Mouse (Mus musculus): ENCODE data around the gene Gsta2.

DNA sequence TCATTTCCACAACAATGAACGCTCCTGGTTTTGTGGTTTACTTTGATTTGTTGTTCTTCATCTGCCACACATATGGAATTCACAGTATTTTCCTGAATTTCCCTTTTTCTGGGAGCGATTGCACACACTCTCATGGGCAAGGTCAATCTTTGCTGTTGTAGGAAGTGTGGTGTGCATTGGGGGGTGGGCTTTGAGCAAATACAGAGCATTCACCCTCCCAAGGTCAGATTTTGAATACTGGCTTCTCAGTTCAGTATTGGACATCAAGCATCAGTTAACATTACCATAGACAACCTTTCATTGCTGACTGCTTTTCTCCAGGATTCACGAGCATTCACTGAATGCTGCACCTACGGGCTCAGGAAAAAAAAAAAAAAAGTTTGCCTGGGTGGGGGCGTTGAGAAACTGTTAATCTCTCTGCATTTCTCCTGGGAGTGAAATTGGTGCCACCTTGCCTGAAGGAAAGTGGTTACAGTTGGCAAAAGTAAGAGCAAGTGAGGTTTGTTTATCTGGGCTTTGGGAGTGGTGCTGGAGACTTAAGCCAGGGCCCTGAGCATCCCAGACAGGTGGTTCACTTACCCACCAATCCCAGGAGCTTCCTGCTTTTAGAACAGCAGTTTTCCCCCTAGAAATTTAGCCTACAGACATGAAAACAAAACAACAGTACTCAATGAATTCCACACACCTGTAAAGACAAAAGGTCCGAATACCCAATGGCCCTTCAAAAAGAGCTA, 4.3 kb upstream of the Gsta2 start:
- TF ChIP-seq EP300 (IDR thresholded peaks at IDR 0.05; ENCODE audit: low read depth) = no peak
- TF ChIP-seq CTCF (IDR thresholded peaks at IDR 0.05; ENCODE audit: low read depth) = no peak

Data from liver, postnatal 0 days (tissue).